Mouse (Mus musculus) brain, adult 10 weeks (tissue): ENCODE results near the gene Rgsl1. TPM values are rescaled to one million over a fixed set of nuclear protein-coding genes. Genes with fewer than 3 reads are reported as not detected.

Source experiments
- polyA plus RNA-seq: library from polyadenylated mRNA; stranded (reverse); fragments of 350-450 nt; fragmentation: Illumina TruSeq; extraction: RNeasy Lipid Tissue Mini Kit (QIAGEN cat#74804); gene quantifications from one replicate; pipeline ENCODE4 v1.2.3, GENCODE M21; 2015; ENCODE audit warnings: low read depth, low replicate concordance

Rgsl1 gene
- polyA plus RNA-seq, result 1.6 TPM

GRCm38 (mm10) chr1:153844042-153844441 lies at the start of gene Rgsl1:
TSS of gene Rgsl1 (minus strand) at chr1:153844142.

GRCm38 (mm10) chr1:153891442-153891841 lies 47.5 kb upstream of the Rgsl1 start, which contains the start of gene Teddm1a:
TSS of gene Teddm1a (plus strand) at chr1:153891742.

DNA sequence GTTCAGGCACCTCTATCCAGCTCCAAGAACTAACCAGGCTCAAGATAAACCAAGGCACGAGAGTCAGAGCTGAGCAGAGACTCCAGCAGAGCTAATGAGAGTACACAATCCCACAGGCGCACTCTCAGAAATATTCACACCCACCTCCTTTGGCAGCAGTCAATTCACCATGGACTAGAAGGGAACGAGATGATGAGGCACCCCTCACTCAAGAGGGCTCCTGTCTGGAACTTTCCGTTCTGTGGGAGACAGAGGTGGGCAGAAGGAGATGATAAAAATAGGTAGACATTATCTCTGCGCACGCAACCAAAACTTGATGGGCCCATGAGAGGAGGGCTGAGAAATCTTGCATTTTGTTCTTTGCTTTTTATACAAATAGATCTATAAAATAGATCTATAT lies 30.1 kb upstream of the Rgsl1 start, which contains the start of gene Teddm1b:
Teddm1b (plus strand) TSS at position 301 of the 400 bp plus-strand sequence.

DNA sequence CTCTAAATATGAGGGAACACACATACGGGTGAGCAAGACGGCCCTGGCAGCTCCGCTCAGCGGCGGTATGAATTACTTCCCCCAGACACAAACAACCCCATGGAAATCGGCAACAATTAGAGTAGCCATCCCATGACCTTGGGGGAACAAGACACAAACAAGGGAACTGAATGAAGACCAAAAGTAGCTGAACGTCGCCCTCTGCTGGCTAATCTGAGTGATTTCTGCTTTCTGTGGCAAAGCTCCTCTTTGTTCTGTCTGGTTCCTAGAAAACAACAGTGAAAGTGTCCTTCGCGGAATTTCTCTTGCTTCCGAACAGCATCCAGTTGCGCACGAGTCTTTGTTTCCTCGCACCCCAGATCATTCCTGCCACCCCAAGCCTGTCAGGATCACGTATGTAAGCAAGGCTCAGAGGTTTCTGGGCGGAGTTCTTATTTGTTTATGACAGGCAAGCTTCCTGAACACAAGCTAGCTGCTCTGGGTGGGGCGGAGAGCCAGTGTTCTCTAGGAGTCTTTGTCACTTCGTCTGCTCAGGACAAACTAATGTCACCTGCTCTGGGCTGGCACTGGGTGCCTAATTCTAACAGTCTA lies 94.6 kb downstream of the Rgsl1 start, which contains the start of gene Rnasel:
Rnasel (plus strand) TSS at position 216 of the 591 bp plus-strand sequence.

DNA sequence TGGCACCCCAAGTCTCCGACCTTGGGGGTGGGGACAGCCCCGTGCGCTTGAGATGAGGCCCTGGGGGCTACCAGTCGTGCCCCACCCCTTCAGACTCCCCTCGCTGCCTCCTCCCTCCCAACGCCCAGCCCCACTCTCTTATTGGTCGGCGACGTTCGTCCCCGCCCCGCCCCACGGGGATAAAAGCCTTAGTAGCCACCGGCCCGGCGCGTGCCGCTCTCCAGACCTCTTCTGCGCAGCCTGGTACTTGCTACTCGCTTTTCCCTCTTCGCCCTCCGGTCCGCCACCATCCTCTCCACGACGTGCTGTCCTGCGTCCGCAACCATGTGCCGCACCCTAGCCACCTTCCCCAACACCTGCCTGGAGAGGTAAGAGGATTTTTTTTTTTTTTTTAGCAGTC lies 103.8 kb downstream of the Rgsl1 start, which contains the start of gene Rgs16:
Rgs16 (plus strand) TSS at position 205 of the 400 bp plus-strand sequence.

Other genes with a start within 250 kb of the Rgsl1 start
- 64.5 TPM for gene Rgs8, start 191.1 kb downstream of the Rgsl1 start, polyA plus RNA-seq
- gene Rgs16, start 103.8 kb downstream of the Rgsl1 start, polyA plus RNA-seq, result 25.5 TPM
- 12.3 TPM for gene Rnasel, start 94.7 kb downstream of the Rgsl1 start, polyA plus RNA-seq
- not detected for gene Teddm1b, start 30.2 kb upstream of the Rgsl1 start, polyA plus RNA-seq
- not detected for gene Teddm1a, start 47.6 kb upstream of the Rgsl1 start, polyA plus RNA-seq
- gene Glul, start 55.8 kb upstream of the Rgsl1 start, polyA plus RNA-seq, result 1,745 TPM
- 2.3 TPM for gene Teddm2, start 56.1 kb upstream of the Rgsl1 start, polyA plus RNA-seq